Mouse (Mus musculus) embryo, embryonic 11 days (tissue): ENCODE measurements around the gene Apc2.
A peak's percentile ranks its signal among the peaks of the same experiment; 100 is the strongest.

Source experiments
- DNase-seq: peaks from one replicate; pipeline ENCODE4 v3.0.0-alpha.2; 2015

Gene Apc2

DNA sequence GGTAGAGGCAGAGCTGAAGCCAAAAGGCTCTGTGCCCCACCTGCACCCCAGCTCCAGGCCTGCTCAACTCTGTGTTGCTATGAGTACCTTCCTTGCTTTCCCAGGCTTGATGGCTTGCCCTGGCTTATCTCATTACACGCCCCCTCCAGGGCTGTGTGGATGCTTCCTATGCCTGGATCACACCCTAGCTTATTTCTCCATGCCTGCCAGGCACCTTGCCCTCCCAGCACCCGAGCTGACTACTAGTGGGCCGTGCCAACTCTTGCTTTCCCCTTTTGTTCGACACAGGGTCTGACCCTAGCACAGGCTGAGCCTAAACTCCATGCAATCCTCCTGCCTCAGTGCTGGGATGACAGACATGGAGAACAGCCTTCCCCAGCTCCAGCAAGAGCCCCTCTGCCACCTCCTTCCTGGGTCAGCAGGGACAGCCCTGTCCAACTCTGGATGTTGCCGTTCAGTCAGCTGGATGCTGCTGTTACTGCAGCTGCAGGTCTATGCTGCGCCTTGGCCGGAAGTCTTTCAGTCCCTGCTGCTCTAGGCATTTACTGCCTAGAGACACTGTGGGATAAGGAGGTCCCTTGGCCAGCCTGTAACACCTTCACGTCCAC lies 1.9 kb downstream of the Apc2 start:
- no peak for DNase-seq

DNA sequence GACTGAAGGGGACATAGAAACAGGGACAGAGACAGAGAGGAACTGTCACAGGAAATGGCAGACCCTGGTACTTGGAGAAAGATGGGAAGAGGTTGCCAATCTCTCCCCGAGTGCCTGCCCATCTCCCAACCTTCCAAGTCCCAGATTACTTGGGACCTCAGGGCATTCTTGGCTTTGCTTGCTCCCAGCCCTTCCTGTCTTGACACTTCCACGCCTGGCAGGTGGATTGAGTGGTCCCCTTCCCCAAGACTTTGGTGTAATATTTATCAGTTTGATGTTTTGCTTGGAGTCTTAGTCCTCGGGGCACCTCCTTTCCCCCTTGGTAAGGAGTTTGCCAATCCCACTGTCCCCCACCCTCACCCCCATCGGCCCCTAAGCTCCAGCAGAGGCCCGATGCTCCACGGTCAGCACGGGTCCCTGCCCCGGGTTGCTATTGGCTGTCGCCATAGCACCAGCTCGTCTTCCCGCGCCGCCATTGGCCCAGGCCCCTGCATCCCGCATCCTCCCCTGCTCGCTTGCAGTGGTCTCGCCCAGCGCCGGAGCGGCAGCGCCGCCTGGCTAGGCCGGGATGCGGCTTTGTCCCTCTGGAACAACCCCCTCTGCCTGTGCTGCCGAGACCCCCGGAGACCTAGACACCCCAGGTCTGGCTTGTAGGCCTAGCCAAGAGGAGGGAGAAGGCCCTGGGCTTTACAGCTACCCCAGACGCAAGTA lies 2.9 kb downstream of the Apc2 start:
- DNase-seq: peak; percentile 93

DNA sequence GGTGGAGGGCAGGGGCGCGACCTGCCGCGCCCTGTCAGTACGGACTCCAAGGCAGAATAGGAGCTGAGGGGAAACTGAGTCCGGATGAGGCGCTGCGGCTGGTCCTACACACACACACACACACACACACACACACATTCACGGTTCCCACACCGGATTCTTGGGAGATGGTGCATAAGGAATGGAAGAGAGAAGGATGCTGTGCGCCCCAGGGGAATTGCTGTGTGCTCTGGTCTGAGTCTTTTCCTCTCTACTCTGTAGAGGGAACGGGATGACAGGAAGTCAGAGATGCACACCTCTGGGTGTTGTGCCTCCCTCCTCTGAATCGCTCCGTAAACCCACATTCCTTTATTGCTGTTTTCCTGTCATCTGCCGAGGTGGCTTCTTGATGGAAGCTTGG lies 3.5 kb downstream of the Apc2 start:
- DNase-seq: no peak

DNA sequence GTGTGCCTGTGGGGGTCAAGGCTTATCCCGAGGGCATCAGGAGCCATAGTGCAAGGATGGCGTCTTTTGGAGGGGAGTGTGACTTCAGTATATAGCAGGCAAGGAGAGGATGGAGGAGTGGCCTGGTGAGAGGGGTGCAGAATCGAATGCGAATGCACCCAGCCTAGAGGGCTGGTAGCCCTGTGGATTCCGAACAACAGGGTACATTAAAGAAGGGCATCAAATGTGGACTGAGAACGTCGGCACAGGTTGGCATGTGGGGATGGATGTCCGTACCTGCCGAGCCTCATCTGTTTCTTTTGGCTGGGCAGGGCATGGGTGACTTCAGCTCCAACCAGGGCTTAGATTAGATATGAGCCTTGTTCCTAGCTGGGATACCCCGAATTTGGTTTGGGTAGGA lies 4.0 kb downstream of the Apc2 start:
- DNase-seq: no peak

DNA sequence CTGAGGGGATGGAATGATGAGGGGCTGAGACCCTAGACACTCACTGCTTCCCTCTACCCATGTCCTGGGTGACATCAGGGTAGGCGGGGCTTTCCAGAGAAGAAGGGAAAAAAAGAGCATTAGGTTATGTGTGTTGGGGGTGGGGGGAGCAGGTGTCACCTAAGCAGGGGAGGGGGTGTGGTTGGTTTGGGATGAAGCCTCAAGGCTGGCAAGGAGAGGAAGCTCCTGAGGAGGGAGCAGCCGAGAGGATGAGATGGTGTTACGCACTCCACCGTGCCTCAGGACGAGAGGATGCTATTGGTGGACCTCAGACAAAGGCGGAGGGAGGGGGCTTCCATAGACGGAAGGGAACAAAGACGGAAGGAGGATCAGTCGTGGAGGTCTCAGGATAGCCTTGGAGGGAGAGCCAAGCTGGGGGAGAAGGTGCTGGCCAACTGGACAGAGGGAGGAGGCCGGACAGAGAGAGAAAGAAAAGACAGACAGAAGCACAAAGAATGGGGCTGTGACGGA lies 5.0 kb downstream of the Apc2 start:
- DNase-seq: peak; percentile 67

DNA sequence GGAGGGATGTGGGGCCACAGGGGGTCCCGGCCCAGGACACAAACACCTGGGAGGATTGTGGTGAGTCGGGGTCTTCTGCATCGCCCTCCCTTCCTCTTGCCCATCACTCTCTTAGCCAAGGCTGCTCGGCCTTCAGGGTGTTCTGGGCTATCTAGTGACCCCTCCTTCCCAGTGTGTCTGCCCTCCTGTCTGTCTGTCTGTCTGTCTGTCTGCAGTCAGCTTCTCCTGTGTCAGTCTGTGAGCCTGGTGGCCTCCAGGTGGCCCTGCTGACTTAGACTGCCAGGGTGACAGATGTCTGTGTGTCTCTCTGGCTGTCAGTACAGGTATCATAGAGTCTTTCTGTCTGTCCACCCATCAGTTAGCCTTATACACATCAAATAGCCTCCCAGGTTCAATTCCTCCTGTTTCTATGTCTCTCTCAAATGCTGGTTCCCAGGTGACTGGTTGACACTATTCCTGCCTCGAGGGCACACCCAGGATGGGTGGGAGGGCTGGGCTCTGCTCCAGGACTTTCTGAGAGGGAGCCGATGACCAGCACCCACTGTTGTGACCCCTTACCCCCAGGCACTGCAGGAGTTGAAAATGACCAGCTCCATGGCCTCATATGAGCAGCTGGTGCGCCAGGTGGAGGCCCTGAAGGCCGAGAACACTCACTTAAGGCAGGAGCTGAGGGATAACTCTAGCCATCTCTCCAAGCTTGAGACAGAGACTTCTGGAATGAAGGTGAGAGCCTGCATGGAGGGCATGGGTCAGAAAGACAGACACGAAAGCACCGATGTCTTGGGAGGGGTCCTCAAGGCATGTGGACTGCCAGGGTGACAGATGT lies 5.7 kb downstream of the Apc2 start:
- no peak for DNase-seq

DNA sequence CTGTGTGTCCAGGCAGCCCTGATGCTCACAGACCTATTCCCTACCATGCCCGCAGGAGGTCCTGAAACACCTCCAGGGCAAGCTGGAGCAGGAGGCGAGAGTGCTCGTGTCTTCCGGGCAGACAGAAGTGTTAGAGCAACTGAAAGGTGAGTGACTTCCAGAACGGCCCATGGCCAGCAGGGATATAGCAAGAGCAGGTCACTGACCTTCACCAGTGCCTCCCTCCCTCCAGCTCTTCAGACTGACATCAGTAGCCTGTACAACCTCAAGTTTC lies 6.2 kb downstream of the Apc2 start:
- DNase-seq: no peak

DNA sequence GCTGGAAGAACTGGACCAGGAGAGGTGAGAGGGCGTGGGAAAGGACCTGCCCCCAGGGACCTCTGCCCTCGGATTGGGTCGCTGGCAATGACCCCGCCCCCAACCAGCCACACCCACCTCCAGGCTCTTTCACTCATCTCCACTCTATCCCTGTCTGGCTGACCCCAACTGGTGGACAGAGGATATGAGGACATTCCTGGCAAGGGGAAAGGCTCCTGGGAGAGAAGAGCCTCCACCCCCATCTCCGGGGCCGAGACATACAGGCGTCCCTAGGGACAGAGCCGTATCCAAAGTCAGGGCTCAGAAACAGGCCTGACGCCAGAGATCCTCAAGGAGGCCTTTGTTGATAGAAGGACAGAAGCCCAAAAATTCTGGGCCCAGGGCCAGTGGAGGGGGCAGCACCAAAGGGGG lies 6.7 kb downstream of the Apc2 start:
- DNase-seq: peak; percentile 46

DNA sequence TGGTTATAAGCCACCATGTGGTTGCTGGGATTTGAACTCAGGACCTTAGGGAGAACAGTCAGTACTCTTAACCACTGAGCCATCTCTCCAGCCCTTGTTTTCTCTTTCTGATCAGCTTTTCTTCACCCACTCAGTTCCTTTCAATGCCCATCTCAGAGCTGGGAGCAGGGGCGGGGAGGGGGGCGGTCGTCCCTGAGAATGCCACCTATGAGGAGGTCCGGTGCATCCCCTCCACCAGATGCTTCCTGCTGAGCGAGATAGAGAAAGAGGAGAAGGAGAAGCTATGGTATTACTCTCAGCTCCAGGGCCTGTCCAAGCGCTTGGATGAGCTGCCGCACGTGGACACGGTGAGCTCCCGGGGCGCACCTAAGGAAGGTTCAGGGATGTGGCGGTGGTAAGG lies 8.7 kb downstream of the Apc2 start:
- DNase-seq: no peak

DNA sequence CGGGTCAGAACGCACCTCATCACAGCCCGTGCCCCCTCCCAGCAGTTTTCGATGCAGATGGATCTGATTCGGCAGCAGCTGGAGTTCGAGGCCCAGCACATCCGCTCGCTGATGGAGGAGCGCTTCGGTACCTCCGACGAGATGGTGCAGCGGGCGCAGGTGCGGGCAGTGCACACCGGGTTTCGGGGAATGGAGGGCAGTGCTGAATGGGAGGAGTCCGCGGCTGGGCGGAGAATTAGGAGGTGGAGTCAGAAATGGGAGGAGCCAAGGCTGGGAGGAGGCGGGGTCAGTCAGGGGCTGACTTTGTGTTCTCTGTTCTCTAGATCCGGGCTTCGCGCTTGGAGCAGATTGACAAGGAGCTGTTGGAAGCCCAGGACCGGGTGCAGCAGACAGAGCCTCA lies 9.1 kb downstream of the Apc2 start:
- DNase-seq: peak; percentile 44

DNA sequence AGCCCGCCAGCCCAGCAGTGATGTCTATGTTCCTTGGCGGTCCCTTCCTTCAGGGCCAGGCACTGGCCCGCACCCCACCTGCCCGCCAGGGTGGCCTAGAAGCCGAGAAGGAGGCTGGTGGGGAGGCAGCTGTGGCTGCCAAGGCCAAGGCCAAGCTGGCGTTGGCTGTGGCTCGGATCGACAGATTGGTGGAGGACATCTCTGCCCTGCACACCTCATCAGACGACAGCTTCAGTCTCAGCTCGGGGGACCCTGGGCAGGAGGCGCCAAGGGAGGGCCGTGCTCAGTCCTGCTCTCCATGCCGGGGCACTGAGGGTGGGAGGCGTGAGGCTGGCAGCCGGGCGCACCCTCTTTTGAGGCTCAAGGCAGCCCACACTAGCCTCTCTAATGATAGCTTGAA lies 15.8 kb downstream of the Apc2 start:
- no peak for DNase-seq

DNA sequence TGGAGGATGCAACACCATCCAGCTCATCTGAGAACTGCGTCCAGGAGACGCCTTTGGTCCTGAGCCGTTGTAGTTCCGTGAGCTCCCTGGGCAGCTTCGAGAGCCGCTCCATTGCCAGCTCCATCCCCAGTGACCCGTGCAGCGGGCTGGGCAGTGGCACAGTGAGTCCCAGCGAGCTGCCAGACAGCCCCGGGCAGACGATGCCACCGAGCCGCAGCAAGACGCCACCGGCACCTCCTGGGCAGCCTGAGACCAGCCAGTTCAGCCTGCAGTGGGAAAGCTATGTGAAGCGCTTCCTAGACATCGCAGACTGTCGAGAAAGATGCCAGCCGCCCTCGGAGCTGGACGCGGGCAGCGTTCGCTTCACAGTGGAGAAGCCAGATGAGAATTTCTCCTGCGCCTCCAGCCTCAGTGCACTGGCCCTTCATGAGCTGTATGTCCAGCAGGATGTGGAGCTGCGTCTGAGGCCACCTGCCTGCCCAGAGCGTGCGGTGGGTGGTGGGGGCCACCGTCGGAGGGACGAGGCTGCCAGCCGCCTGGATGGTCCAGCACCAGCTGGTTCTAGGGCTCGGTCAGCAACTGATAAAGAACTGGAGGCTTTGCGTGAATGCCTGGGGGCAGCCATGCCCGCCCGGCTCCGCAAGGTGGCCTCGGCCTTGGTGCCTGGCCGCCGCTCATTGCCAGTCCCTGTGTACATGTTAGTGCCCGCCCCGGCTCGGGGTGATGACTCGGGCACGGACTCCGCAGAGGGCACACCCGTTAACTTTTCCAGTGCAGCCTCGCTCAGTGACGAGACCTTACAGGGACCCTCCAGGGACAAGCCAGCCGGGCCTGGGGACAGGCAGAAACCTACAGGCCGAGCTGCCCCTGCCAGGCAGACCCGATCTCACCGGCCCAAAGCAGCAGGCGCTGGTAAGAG lies 17.1 kb downstream of the Apc2 start:
- DNase-seq: no peak

DNA sequence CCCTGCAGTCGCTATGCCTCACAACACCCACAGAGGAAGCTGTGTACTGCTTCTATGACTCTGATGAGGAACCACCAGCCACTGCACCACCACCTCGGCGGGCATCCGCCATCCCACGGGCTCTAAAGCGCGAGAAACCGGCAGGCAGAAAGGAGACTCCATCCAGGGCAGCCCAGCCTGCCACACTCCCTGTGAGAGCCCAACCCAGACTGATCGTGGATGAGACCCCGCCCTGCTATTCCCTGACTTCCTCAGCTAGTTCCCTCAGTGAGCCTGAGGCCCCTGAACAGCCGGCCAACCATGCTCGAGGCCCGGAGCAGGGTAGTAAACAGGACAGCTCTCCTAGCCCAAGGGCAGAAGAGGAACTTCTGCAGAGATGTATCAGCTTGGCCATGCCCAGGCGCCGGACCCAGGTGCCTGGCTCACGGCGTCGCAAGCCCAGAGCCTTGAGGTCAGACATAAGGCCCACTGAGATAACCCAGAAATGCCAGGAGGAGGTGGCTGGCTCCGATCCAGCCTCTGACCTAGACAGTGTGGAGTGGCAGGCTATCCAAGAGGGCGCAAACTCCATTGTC lies 17.9 kb downstream of the Apc2 start:
- DNase-seq: no peak

DNA sequence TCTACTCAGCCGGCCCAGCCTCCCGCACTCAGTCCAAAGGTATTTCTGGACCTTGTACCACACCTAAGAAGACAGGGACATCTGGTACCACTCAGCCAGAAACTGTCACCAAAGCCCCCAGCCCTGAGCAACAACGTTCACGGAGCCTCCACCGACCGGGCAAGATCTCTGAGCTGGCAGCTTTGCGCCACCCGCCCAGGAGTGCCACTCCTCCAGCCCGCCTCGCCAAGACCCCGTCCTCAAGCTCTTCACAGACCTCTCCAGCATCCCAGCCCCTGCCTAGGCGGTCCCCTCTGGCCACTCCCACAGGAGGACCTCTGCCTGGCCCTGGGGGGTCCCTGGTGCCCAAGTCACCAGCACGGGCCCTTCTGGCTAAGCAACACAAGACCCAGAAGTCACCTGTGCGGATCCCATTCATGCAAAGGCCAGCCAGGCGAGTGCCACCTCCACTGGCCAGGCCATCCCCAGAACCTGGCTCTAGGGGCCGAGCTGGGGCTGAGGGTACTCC lies 18.8 kb downstream of the Apc2 start:
- no peak for DNase-seq

DNA sequence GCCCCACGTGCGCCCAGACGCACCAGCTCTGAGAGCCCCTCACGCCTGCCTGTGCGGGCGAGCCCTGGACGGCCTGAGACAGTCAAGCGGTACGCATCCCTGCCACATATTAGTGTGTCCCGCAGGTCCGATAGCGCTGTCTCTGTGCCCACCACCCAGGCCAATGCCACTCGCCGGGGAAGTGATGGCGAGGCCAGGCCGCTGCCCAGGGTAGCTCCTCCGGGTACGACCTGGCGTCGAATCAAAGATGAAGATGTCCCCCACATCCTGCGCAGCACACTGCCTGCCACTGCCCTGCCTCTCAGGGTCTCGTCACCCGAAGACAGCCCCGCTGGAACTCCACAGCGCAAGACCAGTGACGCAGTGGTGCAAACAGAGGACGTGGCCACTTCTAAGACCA lies 19.5 kb downstream of the Apc2 start:
- DNase-seq: no peak

DNA sequence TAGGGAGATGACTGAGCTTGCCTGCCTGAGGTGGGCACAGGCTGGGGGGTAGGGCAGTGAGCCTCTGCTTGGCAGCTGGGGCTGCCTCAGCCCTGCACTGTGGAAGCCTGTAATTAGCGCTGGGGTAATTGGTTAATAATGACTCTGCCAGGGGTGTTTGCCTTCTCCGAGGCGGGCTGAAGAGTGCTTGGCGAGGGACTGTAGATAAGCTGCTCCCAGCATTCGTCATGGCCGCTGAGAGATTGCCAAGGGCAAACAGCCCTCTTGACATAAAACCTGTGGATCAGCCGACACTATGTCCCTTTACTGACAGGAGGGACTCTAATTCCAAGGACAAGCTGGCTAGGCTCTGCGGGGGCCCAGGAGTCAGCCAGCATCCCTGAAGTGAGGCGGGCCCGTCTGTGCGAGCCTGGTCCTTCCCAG lies 20.6 kb downstream of the Apc2 start:
- no peak for DNase-seq

DNA sequence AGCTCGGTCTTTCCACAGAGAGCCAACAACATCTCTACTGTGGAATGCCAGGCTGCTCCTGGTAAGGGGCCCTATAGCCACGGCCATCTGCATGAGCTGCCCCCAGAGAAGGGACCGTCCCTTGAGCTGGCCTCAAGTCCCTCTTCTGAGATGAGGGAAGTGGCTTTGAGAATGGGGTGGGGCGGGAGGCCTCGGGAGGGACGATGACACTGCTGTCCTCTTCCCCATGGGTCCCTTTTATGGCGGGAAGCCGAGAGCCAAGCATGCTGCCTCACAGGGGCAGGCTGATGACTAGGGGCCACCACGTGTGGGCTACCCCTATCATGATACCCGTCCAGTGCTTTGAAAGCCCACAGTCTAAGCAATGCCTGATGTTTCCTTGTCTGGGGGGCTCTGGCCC lies 21.2 kb downstream of the Apc2 start:
- no peak for DNase-seq

DNA sequence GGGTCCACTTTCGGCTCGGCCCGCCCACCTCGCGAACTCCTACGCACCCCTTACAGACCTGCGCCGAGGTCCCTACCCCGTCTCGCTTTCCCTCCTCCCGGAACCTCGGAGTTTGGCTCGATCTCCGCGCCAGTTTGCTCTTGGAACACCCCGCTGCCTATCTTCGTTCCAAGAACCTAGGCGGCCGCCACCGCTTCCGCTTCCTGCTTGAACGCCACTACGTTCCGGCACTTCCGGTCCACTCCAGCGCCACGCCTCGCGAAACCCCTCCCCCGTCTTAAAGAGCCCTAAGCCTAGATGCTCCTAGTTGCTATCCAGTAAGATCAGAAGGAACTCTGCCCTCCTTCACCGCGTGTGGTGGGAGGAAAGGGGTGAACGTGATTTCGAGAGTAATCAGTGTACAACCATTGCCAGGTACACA lies 24.6 kb downstream of the Apc2 start, which contains the start of gene 2310011J03Rik:
TSS of gene 2310011J03Rik (minus strand) at position 198 of the 421 bp plus-strand sequence.
- DNase-seq: peak; percentile 95

DNA sequence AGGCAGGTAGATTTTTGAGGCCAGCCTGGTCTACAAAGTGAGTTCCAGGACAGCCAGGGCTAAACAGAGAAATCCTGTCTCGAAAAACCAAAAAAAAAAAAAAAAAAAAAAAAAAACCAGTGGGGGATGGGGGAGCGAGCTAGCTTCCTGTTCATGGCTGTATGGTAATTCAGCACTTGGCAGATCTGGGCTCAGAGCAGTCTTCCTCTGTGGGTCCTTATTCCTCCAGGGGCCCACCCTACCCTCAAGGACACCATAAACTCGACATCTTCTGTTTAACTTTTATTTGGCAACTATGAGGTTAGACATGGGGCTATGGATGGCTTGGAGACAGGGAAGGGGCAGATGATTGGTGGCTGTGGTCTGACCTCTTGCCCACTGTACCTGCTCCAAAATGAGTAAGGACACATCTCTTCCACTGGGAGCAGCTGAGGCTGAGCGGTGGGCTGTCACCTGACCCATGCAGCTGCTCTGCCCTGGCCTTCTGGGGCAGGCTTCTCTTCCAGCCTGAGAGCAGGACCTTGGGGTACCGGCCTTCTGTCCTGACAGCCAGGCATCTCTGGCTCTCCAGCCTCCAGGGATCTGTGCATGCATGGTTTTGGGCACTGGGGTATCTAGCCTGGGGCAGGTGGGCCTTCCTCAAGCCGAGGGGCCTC lies 25.4 kb downstream of the Apc2 start:
- no peak for DNase-seq

DNA sequence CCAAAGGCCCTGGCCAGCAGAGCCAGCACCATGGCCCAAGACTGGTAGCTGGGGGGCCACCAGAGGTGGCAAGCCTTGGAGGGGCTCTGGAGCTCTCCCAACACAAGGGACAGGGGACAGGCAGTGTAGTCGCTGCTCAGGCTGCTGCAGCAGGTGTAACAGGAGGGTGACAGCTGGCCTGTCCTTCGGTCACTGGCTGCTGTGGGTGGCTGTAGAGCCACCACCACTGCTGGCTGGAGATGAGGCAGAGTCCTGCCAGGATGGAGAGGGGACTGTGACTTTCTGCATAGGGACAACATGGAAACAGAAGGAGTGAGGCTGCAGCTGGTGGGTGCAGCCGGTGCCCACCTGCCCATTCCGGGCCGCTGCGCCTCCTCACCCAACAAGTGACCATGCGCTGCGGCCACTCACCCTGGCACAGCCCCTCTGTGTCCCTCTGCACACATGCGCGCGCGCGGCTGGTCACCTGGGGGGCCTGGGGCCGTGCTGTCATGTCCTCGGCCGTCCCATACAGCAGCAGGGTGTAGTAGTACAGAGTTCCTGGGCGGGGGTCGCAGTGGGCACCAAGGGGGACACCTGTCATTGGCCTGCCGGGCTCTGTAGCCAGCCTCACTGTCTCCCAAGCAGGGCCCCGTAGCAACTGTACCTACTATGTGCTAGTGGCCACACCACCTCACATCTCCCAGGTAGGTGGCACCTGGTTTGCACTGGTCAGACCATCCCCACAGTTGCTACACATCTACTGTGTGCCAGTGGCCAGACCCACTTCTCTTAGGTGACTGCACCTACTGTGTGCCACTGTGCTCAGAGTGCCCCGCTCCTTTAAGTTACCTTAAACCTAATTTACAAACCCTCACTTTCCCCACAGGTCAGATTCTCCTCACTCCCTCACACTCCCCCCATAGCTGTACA lies 26.1 kb downstream of the Apc2 start:
- no peak for DNase-seq

DNA sequence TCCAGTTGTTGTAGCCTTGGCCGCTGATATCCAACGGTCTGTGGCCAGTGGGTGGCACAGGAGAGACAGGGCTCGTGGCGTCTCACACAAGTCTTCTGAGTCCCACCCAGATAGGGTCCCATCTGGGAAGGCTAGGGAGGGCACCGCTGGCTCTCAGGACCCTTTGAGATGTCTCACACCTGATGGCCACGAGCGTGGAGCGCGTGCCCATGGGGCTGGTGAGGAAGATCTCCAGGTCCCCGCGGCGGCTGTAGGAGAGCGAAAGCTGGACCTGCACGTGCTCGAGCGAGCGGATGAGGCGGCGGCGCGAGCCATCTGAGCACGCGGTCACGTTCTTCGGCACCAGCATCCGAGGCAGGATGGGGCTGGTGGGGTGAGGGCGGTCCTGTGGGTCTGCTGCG lies 27.0 kb downstream of the Apc2 start:
- DNase-seq: peak; percentile 59
